Mouse (Mus musculus): ENCODE results near the gene Ssh3. TPM values are rescaled to one million over a fixed set of nuclear protein-coding genes. Genes with fewer than 3 reads are reported as not detected.

Ssh3 gene
- polyA plus RNA-seq, 1 experiment from 2014 or later, result 5.9 TPM

DNA sequence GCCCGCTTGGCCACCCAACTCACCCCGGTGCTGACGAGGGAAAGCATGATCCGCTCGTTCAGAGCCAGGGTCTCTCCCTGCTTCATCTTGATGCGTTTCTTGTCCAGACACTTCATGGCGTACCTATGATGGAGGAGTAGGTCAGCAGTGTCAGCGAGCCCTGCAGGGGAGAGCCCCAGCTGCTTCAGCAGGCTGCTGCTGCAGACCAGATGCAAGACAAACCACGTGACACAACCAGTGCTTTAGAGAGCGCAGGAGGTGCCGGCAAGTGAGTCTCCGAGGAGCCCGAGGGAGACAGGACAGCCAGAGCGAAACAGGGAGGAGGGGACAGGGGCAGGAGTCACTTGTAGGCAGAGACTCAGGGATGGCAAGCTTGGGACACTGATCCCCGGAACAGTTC, 21.8 kb upstream of the Ssh3 start:
- peaks cover 100% of the 10 kb centered on the region for H3K36me3 ChIP-seq
- no peaks in the 10 kb centered on the region for H3K27me3 ChIP-seq (ENCODE audit: insufficient read depth, poor library complexity, severe bottlenecking)
- no peak overlapping the region for H3K4me3 ChIP-seq
- H3K9me3 ChIP-seq, result no peaks in the 10 kb centered on the region
- WGBS, result 75% methylated on average over 15 of the region's 15 CpGs
- no peak for DNase-seq (ENCODE audit: low spot score)
- no peak overlapping the region for H3K27ac ChIP-seq
- H3K4me1 ChIP-seq (replicated peaks), result 0 out of 2 replicates have a peak, but pooled peaks cover 7% of the 10 kb centered on the region

DNA sequence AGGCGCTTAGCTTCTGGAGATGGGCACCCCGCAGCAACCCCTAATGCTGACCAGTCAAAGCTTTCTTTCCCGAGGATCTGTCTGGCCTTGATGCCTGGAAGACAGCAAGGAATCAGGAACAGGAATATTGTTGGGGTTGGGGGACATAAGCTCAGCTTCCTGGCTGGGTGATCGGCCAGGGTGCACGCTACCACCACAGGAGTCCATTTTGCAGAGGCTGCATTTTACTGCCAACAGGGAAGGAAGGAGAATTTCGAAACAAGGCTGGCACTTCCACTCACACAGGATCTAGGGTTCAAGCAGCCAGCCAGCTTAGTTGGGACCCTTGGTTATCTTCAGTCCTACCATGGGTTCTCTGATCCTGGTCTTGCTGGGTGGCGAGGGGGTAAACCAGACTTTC, 14.7 kb upstream of the Ssh3 start:
- H3K36me3 ChIP-seq, result peaks cover 62% of the 10 kb centered on the region
- H3K4me3 ChIP-seq, result peak overlapping the region; percentile 75
- peaks cover 5% of the 10 kb centered on the region; the same call in 1 of the 2 replicates for H3K9me3 ChIP-seq
- H3K27ac ChIP-seq, result peak overlapping the region; percentile 87
- 49% methylated on average over 7 of the region's 7 CpGs for WGBS
- peaks cover 22% of the 10 kb centered on the region for H3K4me1 ChIP-seq (replicated peaks)
- no peak for DNase-seq (ENCODE audit: low spot score)
- peaks cover 14% of the 10 kb centered on the region for H3K27me3 ChIP-seq (ENCODE audit: insufficient read depth, poor library complexity, severe bottlenecking)

DNA sequence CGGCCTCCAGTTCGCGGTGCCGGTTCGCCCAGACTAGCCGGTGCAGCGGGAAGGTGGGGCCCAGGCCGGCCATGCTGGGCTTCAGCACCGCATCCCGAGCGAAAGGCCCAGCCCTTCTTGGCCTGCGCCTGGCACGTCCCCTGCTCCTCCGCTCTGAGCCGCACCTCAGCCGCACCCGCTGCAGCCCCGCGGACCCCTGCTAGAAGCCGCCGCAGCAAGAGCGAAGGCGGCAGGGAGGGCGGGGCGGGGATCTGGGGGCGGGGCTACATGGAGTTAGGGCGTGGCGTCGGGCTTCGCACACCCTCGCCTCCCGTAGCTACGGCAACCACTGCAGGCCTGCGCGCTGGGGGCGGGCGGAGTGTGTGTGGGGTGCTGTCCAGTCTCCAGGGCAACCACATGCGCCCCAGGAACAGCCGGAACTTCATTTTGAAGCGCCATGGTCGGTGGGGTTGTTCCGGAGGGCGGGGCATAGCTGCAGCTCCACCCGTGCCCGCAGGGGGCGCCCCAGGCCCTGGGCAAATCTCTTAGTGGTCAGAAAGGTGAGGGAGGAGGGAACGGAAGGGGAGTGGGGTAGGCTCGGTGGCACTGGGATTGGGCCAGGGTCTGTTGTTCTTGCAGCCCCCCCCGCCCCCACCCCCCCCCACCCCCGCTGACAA, 14.0 kb upstream of the Ssh3 start, which contains the start of gene Ankrd13d:
Ankrd13d (minus strand) TSS at position 240 of the 656 bp plus-strand sequence.
- Histone ChIP-seq H3K27me3 (ENCODE audit: insufficient read depth, poor library complexity, severe bottlenecking) (peaks cover 14% of the 10 kb centered on the region), H3K36me3 (peaks cover 56% of the 10 kb centered on the region), H3K9me3 (peaks cover 5% of the 10 kb centered on the region; the same call in 1 of the 2 replicates), H3K4me1 (replicated peaks) (peaks cover 22% of the 10 kb centered on the region), H3K27ac (peak within 1 kb of the TSS; percentile 87), H3K4me3 (peak within 1 kb of the TSS; percentile 75)
- under 1% methylated on average over 50 of the region's 50 CpGs for WGBS
- DNase-seq (ENCODE audit: low spot score), result peak; percentile 94

DNA sequence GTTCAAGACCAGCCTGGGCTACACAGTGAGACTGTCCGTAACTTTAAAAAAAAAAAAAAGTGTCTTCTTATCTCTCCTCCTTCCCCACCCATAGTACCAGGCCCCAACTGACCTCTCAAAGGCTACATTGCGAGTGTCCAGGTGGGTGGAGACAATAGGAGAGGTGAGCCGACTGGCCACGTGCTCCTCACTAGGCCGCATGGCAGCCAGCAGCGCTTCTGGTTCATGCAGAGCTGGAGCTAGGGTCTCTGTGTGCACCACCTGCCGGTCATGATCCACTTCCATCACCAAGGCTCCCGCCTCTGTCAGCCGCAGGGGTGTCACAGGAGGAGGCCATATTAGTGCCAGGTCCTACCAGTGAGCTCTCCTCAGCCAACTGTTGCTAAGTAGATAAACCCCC, 11.4 kb upstream of the Ssh3 start:
- Histone ChIP-seq H3K9me3 (peaks cover 11% of the 10 kb centered on the region; the same call in 1 of the 2 replicates), H3K27ac (no peak overlapping the region), H3K27me3 (ENCODE audit: insufficient read depth, poor library complexity, severe bottlenecking) (peaks cover 14% of the 10 kb centered on the region), H3K36me3 (peaks cover 30% of the 10 kb centered on the region), H3K4me1 (replicated peaks) (peaks cover 22% of the 10 kb centered on the region), H3K4me3 (no peak overlapping the region)
- WGBS, result 96% methylated on average over 9 of the region's 9 CpGs
- DNase-seq (ENCODE audit: low spot score), result no peak

DNA sequence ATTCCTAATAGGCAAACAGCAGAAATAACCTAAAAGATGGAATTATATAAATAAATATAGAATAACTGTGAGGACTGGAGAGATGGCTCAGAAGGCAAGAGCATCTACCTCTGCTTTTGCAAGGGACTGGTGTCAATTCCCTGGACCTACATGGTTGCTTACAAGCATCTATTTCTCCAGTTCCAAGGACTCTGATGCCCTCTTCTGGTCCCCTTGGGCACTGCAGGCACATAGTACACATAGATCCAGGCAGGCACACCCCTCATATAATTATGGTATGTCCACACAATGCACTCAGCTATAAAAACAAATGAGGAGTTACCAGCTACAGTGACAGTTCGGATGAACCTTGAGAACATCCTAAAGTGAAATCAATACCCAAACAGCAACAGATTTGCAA, 10.5 kb upstream of the Ssh3 start:
- peaks cover 21% of the 10 kb centered on the region for H3K36me3 ChIP-seq
- H3K27me3 ChIP-seq (ENCODE audit: insufficient read depth, poor library complexity, severe bottlenecking), result peaks cover 14% of the 10 kb centered on the region
- H3K27ac ChIP-seq, result no peak overlapping the region
- peaks cover 22% of the 10 kb centered on the region for H3K4me1 ChIP-seq (replicated peaks)
- H3K9me3 ChIP-seq, result peaks cover 11% of the 10 kb centered on the region; the same call in 1 of the 2 replicates
- H3K4me3 ChIP-seq, result no peak overlapping the region
- 95% methylated on average over 1 of the region's 1 CpGs for WGBS
- no peak for DNase-seq (ENCODE audit: low spot score)

DNA sequence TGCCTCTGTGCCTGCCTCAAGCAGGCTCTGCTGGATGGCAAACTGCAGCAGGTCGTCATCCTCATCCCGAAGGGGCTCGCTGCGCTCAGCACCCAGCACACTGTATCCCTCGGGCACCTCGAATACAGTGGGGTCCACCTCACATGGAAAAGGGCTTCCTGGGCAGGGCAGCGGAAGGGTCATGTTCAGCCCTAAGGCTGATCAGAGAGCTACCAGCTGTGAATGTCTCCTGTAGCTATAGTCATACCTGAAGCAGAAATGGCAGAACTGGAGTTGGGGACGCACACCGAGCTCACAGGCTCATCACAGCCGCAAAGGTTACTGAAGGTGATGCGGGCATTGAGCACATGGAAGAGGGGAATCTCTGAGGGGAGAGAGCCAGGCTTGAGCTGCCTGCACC, 2.0 kb upstream of the Ssh3 start:
- H3K27me3 ChIP-seq (ENCODE audit: insufficient read depth, poor library complexity, severe bottlenecking), result peaks cover 45% of the 10 kb centered on the region
- WGBS, result 93% methylated on average over 11 of the region's 11 CpGs

DNA sequence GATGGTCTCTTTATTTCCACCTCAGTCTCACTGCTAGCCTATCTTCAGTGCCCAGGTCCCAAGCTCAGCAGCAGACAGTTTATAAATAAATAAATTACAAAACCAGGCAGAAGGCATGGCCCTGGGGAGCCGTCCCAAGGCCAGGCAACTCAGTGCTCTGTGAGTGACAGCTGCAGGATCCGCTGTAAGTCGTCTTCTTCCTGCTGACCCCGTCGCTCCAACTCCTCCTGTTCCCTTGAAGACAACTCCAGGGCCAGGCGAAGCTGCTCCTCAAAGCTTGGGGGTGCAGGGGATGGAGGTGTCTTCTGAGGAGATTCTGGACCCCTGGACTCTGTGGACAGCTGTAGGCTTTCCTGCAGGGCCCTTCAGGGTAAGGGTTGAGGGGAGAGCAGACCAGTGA, 1.2 kb upstream of the Ssh3 start:
- DNase-seq (ENCODE audit: low spot score), result no peak
- H3K4me3 ChIP-seq, result no peak overlapping the region

More for the DNA sequence above, 2.0 kb upstream of the Ssh3 start:
- DNase-seq (ENCODE audit: low spot score), result no peak
- H3K9me3 ChIP-seq, result peaks cover 3% of the 10 kb centered on the region; the same call in 1 of the 2 replicates
- H3K4me3 ChIP-seq, result no peak overlapping the region
- peaks cover 26% of the 10 kb centered on the region for H3K36me3 ChIP-seq
- H3K4me1 ChIP-seq (replicated peaks), result peaks cover 10% of the 10 kb centered on the region
- no peak overlapping the region for H3K27ac ChIP-seq

DNA sequence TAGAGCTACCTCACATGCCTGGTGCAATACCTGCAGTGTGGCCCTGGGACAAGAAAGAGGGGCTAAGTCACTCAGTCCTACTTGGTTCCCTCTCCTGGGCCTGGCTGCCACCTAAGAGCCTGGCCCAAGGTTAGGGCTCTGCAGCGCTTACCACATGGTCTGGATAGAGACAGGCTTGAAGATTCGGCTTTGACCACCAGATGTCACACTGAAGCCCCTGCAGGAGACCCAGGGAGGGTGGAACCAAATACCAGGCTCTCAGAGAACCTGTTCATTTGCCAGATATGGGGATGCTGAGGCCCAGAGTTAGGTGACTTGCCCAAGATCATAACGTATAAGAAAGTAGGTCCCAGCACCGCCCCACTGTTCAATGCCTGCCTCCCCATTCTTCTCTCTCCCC, 3.0 kb downstream of the Ssh3 start:
- H3K4me1 ChIP-seq (replicated peaks), result peaks cover 13% of the 10 kb centered on the region
- no peak for DNase-seq (ENCODE audit: low spot score)
- H3K27ac ChIP-seq, result no peak overlapping the region
- H3K9me3 ChIP-seq, result no peaks in the 10 kb centered on the region
- peaks cover 7% of the 10 kb centered on the region for H3K36me3 ChIP-seq
- no peak overlapping the region for H3K4me3 ChIP-seq
- H3K27me3 ChIP-seq (ENCODE audit: insufficient read depth, poor library complexity, severe bottlenecking), result peaks cover 48% of the 10 kb centered on the region
- 65% methylated on average over 4 of the region's 4 CpGs for WGBS

More for the DNA sequence above, 1.2 kb upstream of the Ssh3 start:
- Histone ChIP-seq H3K36me3 (peaks cover 26% of the 10 kb centered on the region), H3K27ac (no peak overlapping the region), H3K27me3 (ENCODE audit: insufficient read depth, poor library complexity, severe bottlenecking) (peaks cover 45% of the 10 kb centered on the region), H3K4me1 (replicated peaks) (peaks cover 10% of the 10 kb centered on the region), H3K9me3 (no peaks in the 10 kb centered on the region)
- 63% methylated on average over 6 of the region's 6 CpGs for WGBS

DNA sequence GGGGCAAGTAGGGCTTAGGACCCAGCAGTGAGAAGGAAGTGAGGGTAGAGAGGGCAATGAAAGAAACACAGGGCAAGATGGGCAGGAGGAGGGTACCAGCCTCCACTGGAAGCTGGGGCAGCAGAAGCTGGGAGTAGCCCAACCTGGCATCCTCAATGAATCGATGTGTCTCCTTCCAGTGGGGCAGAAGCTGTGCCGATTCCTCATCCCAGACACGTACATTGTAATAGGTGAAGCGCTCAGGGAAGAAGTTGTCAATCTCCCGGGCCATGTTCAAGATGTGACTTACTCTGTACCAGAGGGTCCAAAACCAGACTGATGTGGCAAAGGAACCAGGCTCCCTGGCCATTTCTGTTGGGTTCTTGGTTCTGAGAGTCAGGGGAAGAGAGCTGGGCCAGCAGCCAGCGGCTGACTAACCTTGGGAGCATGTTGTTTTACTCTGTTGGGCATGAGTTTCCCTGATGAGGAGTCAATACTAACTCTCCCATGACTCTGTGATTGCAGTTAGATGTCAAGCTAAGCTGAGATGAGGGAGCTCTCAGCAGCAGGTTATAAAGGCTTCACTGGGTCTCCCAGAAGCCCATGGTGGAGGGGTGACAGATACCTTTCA, 4.7 kb downstream of the Ssh3 start:
- H3K27ac ChIP-seq, result no peak overlapping the region
- no peaks in the 10 kb centered on the region for H3K9me3 ChIP-seq
- no peaks in the 10 kb centered on the region for H3K36me3 ChIP-seq
- no peak overlapping the region for H3K4me3 ChIP-seq
- no peak for DNase-seq (ENCODE audit: low spot score)
- peaks cover 11% of the 10 kb centered on the region for H3K4me1 ChIP-seq (replicated peaks)
- 90% methylated on average over 6 of the region's 6 CpGs for WGBS
- peaks cover 31% of the 10 kb centered on the region for H3K27me3 ChIP-seq (ENCODE audit: insufficient read depth, poor library complexity, severe bottlenecking)

DNA sequence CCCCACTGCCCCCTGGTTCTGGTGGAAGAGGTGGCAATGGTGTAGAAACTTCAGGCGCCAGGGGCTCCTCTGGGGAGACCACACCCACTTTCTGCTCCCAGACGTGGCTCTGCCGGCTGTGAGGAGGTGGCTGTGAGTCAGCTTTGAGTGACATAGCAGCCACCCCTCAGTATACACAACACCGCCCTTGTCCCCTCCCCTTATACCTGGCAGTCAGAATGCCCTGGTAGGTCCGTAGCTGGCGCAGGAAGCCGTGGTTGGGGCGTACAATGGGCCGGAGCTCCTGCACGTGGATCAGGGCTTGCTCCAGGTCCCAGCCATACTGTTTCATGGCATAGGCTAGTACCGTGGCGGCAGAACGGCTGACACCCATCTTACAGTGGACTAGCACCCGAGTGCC, 5.3 kb downstream of the Ssh3 start:
- no peaks in the 10 kb centered on the region for H3K36me3 ChIP-seq
- no peak overlapping the region for H3K27ac ChIP-seq
- peaks cover 25% of the 10 kb centered on the region for H3K27me3 ChIP-seq (ENCODE audit: insufficient read depth, poor library complexity, severe bottlenecking)
- no peaks in the 10 kb centered on the region for H3K9me3 ChIP-seq
- no peak overlapping the region for H3K4me3 ChIP-seq
- no peak for DNase-seq (ENCODE audit: low spot score)
- H3K4me1 ChIP-seq (replicated peaks), result peaks cover 5% of the 10 kb centered on the region
- WGBS, result 67% methylated on average over 14 of the region's 14 CpGs

DNA sequence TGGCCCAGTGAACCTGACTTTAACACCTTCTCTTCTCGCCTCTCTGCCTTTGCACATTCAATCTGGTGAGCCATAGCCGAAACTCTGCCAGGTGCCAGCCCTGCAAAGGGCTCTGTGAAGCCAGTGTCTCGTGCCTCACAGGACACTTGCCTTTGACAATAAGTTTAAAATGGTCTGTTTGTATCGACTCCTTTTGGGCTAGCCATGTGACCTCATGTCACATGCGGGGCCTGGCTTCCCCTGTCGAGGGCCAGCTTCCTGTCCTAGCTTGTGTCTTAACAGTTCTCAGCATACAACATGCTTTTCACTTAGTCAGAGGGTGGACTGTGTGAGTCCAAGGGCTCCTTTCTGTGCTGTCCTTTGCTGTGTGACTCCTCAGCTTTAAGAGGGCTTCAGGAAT, 6.2 kb downstream of the Ssh3 start:
- no peak for DNase-seq (ENCODE audit: low spot score)
- Histone ChIP-seq H3K27me3 (ENCODE audit: insufficient read depth, poor library complexity, severe bottlenecking) (peaks cover 16% of the 10 kb centered on the region), H3K27ac (no peak overlapping the region), H3K36me3 (no peaks in the 10 kb centered on the region), H3K4me1 (replicated peaks) (peaks cover 7% of the 10 kb centered on the region), H3K9me3 (no peaks in the 10 kb centered on the region), H3K4me3 (no peak overlapping the region)
- WGBS, result 75% methylated on average over 6 of the region's 6 CpGs

DNA sequence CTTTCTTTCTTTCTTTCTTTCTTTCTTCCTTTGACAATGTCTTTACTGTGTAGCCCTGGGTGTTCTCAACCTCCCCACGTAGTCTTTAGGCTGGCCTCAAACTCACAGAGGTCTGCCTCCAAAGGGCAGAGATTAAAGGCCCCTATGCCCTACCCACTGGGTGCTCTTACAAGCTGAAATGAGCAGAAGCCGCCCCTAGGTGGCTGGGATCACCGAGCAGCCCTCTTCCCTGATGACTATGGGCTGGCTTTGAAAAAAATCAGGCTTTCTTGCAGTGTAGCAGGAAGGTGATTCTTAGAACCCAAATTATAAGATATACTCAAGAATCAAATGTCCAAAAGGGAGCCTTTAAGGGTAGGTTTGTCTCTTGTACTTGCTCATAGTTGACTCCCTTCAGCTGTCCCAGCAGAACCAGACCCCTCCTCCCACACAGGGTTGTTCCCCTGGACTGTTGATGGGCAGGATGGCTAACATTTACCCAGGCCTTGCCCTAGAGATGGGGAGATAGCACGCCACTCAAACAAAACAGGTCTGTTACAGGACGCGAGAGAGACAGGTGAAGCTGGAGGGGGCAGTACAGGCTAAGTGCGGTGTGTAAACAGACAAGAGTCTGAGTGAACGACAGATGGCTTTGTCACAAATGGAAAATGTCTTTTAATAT, 7.8 kb downstream of the Ssh3 start:
- DNase-seq (ENCODE audit: low spot score), result no peak
- Histone ChIP-seq H3K4me3 (no peak overlapping the region), H3K36me3 (no peaks in the 10 kb centered on the region), H3K4me1 (replicated peaks) (peaks cover 13% of the 10 kb centered on the region), H3K27ac (no peak overlapping the region), H3K9me3 (no peaks in the 10 kb centered on the region), H3K27me3 (ENCODE audit: insufficient read depth, poor library complexity, severe bottlenecking) (peaks cover 13% of the 10 kb centered on the region)
- 59% methylated on average over 8 of the region's 8 CpGs for WGBS

DNA sequence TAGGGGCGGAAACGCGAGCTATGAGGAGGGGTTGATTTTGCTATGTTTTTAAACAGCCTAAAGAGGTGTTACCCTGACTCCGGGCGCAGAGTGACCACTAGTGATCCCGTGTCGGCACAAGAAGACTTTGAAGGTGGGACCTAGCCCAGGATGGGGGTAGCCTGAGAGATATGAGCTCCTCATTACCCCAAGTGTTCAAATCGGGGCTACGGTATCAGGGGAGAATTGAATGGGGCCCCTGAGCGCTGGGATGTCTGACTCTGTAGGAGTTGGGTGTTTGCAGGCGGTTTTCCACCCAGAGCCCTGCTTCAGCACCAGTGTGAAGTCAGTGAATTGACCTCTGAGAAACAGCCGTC, 11.1 kb downstream of the Ssh3 start:
- Histone ChIP-seq H3K4me1 (replicated peaks) (peaks cover 13% of the 10 kb centered on the region), H3K9me3 (no peaks in the 10 kb centered on the region), H3K27ac (peak overlapping the region; percentile 85), H3K27me3 (ENCODE audit: insufficient read depth, poor library complexity, severe bottlenecking) (peaks cover 12% of the 10 kb centered on the region), H3K4me3 (peak overlapping the region; percentile 75), H3K36me3 (no peaks in the 10 kb centered on the region)
- DNase-seq (ENCODE audit: low spot score), result no peak
- WGBS, result 20% methylated on average over 12 of the region's 12 CpGs
